Comparison of ENCODE assay signal across 9 mouse cellular contexts in genomic region chr16:31918248-31918724, GRCm38 (mm10). TPM values are rescaled to one million over a fixed set of nuclear protein-coding genes. Genes with fewer than 3 reads are reported as not detected.
DNase-seq lines count a peak whose midpoint lies in the region; ATAC-seq lines count a peak whose summit lies in the region.
"Had no signal": no experiment of that assay in that cellular context is flagged by ENCODE, and none has a peak within 500 bp of the region (broad histone marks: within the 10 kb centered on the region; RNA-seq: fewer than 3 reads in every experiment).

No protein-coding gene starts in this region.

- peak; percentile 25 to 57 for DNase-seq in CD8-positive naive resting alpha-beta T cell, adult 2 months (ENCODE audit: low read depth in 2 of 2, low spot score in 2 of 2)
- peak; percentile 74 for DNase-seq in brain, embryonic 18.5 days (ENCODE audit: low read depth, low spot score)
- peak; percentile 70 for DNase-seq in liver
- DNase-seq in spleen, postnatal 4 days (ENCODE audit: low spot score in 2 of 2), result peak; percentile 51 to 81

- peak overlapping the region; percentile 66 for H3K4me2 ChIP-seq in heart, embryonic 13.5 days
- peak overlapping the region; percentile 44 for H3K4me2 ChIP-seq in kidney, embryonic 16.5 days (replicated peaks; ENCODE audit: low read depth, low read length)

- H3K27me3 ChIP-seq in heart, embryonic 13.5 days (replicated peaks), result peaks cover 8% of the 10 kb centered on the region
- H3K27me3 ChIP-seq in kidney, embryonic 16.5 days (ENCODE audit: insufficient read depth, low read length), result no peaks in the 10 kb centered on the region

- no peaks in the 10 kb centered on the region for H3K4me1 ChIP-seq in heart, embryonic 13.5 days
- peaks cover 4% of the 10 kb centered on the region; the same call in 1 of the 2 replicates for H3K4me1 ChIP-seq in kidney, embryonic 16.5 days (ENCODE audit: insufficient read depth, low read length)

- 0 out of 2 replicates have a peak, but pooled peaks have one; percentile 71 for ATAC-seq in erythroid progenitor cell, adult 5-6 weeks (replicated peaks; ENCODE audit: low FRiP score, poor library complexity, severe bottlenecking)
- no peak for ATAC-seq in heart, embryonic 13.5 days (ENCODE audit: extremely low read depth, insufficient number of reproducible peaks, low FRiP score, low TSS enrichment)
- peak; percentile 53; the same call in 1 of the 2 replicates for ATAC-seq in kidney, embryonic 16.5 days (ENCODE audit: low FRiP score, low TSS enrichment)
- peak; percentile 64 for ATAC-seq in monocyte, adult 5-6 weeks (replicated peaks; ENCODE audit: insufficient number of reproducible peaks, low FRiP score, low TSS enrichment, poor library complexity, severe bottlenecking)

- WGBS in heart, embryonic 13.5 days, result 3% methylated on average over 14 of the region's 14 CpGs
- WGBS in kidney, embryonic 16.5 days, result 5% methylated on average over 14 of the region's 14 CpGs

- peak overlapping the region; percentile 31 for H3K4me3 ChIP-seq in heart, embryonic 13.5 days
- H3K4me3 ChIP-seq in kidney, embryonic 16.5 days (ENCODE audit: low read length), result peak overlapping the region; percentile 25
- H3K4me3 ChIP-seq: erythroblast, embryonic 14.5 days had no signal

- H3K9ac ChIP-seq in heart, embryonic 13.5 days, result peak overlapping the region; percentile 71
- peak overlapping the region; percentile 59 for H3K9ac ChIP-seq in kidney, embryonic 16.5 days (replicated peaks; ENCODE audit: low read length)

- no peak overlapping the region for H3K27ac ChIP-seq in heart, embryonic 13.5 days (replicated peaks)
- no peak overlapping the region for H3K27ac ChIP-seq in kidney, embryonic 16.5 days (ENCODE audit: low read length)

- H3K36me3 ChIP-seq in heart, embryonic 13.5 days, result no peaks in the 10 kb centered on the region
- H3K36me3 ChIP-seq in kidney, embryonic 16.5 days (ENCODE audit: insufficient read depth, low read length), result no peaks in the 10 kb centered on the region

- H3K9me3 ChIP-seq in heart, embryonic 13.5 days, result no peaks in the 10 kb centered on the region
- no peaks in the 10 kb centered on the region for H3K9me3 ChIP-seq in kidney, embryonic 16.5 days (ENCODE audit: low read length)

RNA-seq across cellular contexts. Expression of gene Pigz, which starts 15.4 kb away (rescaled TPM):
- total RNA-seq in erythroid progenitor cell, adult 5-6 weeks (2015; ENCODE audit: low replicate concordance), result 3.2 TPM in 1 of 2 replicates, not detected in the other
- total RNA-seq in erythroid progenitor cell, adult 5-6 weeks (2017; ENCODE audit: low replicate concordance), result 0.15 and 0.39 TPM in 2 replicates
- 0.60 and 0.73 TPM in 2 replicates for polyA plus RNA-seq in heart, embryonic 13.5 days (2015; fragmentation: Nextera tagmentation; extraction: Ambion mirVana)
- 1.0 and 1.4 TPM in 2 replicates for polyA plus RNA-seq in kidney, embryonic 16.5 days (2015; fragmentation: Nextera tagmentation; extraction: Ambion mirVana)
- total RNA-seq in monocyte, adult 5-6 weeks (2017), result 0.19 TPM in 1 of 3 replicates, not detected in the others

RNA-seq across cellular contexts. Expression of gene 0610012G03Rik, which starts 30.0 kb away (rescaled TPM):
- total RNA-seq in erythroid progenitor cell, adult 5-6 weeks (2015; ENCODE audit: low replicate concordance), result 10.5 and 11.9 TPM in 2 replicates
- 2.1 TPM in 1 of 2 replicates, not detected in the other for total RNA-seq in erythroid progenitor cell, adult 5-6 weeks (2017; ENCODE audit: low replicate concordance)
- polyA plus RNA-seq in heart, embryonic 13.5 days (2015; fragmentation: Nextera tagmentation; extraction: Ambion mirVana), result 101 and 107 TPM in 2 replicates
- polyA plus RNA-seq in kidney, embryonic 16.5 days (2015; fragmentation: Nextera tagmentation; extraction: Ambion mirVana), result 96.2 and 103 TPM in 2 replicates
- 6.4 to 10.0 TPM (median 7.6 TPM) in 3 replicates for total RNA-seq in monocyte, adult 5-6 weeks (2017)

RNA-seq across cellular contexts. Expression of gene Ncbp2, which starts 30.0 kb away (rescaled TPM):
- total RNA-seq in erythroid progenitor cell, adult 5-6 weeks (2015; ENCODE audit: low replicate concordance), result 7.9 and 9.2 TPM in 2 replicates
- 4.4 and 5.9 TPM in 2 replicates for total RNA-seq in erythroid progenitor cell, adult 5-6 weeks (2017; ENCODE audit: low replicate concordance)
- 66.7 and 74.1 TPM in 2 replicates for polyA plus RNA-seq in heart, embryonic 13.5 days (2015; fragmentation: Nextera tagmentation; extraction: Ambion mirVana)
- polyA plus RNA-seq in kidney, embryonic 16.5 days (2015; fragmentation: Nextera tagmentation; extraction: Ambion mirVana), result 115 and 119 TPM in 2 replicates
- total RNA-seq in monocyte, adult 5-6 weeks (2017), result 25.7 to 26.9 TPM (median 26.0 TPM) in 3 replicates

RNA-seq across cellular contexts. Expression of gene Meltf, which starts 39.7 kb away (rescaled TPM):
- total RNA-seq in erythroid progenitor cell, adult 5-6 weeks (2015; ENCODE audit: low replicate concordance), result not detected in 2 replicates
- total RNA-seq in erythroid progenitor cell, adult 5-6 weeks (2017; ENCODE audit: low replicate concordance), result not detected in 2 replicates
- 0.04 and 0.05 TPM in 2 replicates for polyA plus RNA-seq in heart, embryonic 13.5 days (2015; fragmentation: Nextera tagmentation; extraction: Ambion mirVana)
- polyA plus RNA-seq in kidney, embryonic 16.5 days (2015; fragmentation: Nextera tagmentation; extraction: Ambion mirVana), result 0.66 and 0.90 TPM in 2 replicates
- 0.53 TPM in 1 of 3 replicates, not detected in the others for total RNA-seq in monocyte, adult 5-6 weeks (2017)
- polyA plus RNA-seq: erythroblast, embryonic 14.5 days had no signal
